Mouse (Mus musculus): ENCODE data around the gene Chchd6. TPM values are rescaled to one million over a fixed set of nuclear protein-coding genes. Genes with fewer than 3 reads are reported as not detected.

Gene Chchd6
- polyA plus RNA-seq, 1 experiment from 2014 or later, result 191 TPM

DNA sequence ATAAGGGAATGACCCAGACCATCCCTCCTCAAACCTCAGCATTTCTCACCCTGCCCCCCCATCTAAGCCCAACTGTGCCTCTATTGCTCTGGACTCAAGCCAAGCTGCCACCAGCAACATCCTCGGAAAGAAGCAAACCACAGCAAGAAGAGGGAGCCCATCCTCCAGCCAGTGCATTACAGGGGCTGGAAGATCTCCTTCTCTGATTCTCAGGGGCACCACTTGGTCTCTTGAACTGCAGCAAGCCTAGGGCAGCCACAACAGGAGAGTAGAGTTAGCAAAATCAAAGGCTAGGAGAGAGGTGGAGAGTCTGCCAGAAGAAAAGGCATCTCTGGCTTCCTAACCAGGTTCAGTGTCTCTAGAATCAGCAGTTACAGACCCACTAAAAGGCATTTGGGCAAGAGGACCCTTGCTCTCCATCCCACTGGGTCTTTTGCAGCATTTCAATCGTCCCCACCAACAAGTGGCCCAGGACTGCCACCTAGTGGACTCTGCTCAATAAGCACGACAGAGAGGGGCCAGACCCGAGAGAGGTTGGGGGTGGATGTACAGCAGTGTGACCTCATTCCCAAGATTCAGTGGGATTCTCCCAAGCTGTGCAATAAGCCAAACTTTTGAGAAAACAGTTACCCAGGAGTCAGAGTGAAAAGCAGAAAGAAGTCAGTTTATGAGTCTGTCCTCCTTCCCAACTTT lies 42.3 kb downstream of the Chchd6 start:
- WGBS, result 2% methylated on average over 4 of the region's 4 CpGs
- no peak overlapping the region for H3K27ac ChIP-seq (ENCODE audit: low read length)
- ATAC-seq, result peak; percentile 75

DNA sequence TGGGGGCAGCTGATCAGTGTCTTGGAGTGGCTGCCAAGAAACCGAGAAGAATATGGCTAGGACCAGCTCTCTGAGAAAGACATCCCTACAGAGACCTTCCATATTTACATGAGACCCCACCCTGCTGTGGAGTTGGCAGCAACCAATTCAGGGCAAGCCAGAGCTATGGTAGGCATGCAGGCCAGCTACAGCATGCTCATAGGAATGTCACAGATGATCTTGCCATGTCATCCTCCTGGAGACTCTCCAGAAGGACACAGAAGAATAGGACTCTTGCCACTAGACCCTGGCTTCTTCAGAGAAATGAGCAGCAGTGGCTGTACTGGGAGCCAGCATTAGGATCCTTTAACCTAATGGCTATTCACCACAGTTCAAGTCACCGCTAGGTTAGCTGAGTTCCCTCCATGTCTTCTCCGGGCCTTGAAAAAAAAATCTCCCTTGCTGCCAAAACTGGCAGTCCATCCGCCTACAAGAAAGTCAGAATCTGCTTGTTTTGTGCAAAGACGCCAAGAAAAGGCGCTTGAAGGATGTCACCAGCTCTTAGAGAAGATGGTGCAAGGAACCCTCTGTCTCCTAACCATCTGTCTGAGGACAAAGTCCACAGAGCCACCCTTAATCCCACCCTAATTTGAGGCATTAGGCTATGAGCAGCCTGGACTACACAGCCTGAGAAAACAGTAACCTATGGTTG lies 43.0 kb downstream of the Chchd6 start:
- H3K4me3 ChIP-seq (ENCODE audit: low read depth, low read length), result no peak overlapping the region
- no peak overlapping the region for H3K27ac ChIP-seq (ENCODE audit: low read length)
- H3K9ac ChIP-seq (ENCODE audit: low read depth, low read length), result no peak overlapping the region
- no peaks in the 10 kb centered on the region for H3K9me3 ChIP-seq (replicated peaks; ENCODE audit: control insufficient read depth, low read length, poor library complexity, severe bottlenecking)
- no peak for ATAC-seq
- H3K4me1 ChIP-seq (ENCODE audit: control insufficient read depth, insufficient read depth, low read length), result peaks cover 4% of the 10 kb centered on the region; the same call in 1 of the 2 replicates
- WGBS, result 91% methylated on average over 6 of the region's 6 CpGs
- H3K4me2 ChIP-seq (ENCODE audit: low read length), result no peak overlapping the region
- H3K27me3 ChIP-seq (ENCODE audit: control insufficient read depth, insufficient read depth, low read depth, low read length), result no peaks in the 10 kb centered on the region
- no peaks in the 10 kb centered on the region for H3K36me3 ChIP-seq (ENCODE audit: control insufficient read depth, insufficient read depth, low read length)

More for the DNA sequence above, 42.3 kb downstream of the Chchd6 start:
- Histone ChIP-seq H3K27me3 (ENCODE audit: control insufficient read depth, insufficient read depth, low read depth, low read length) (no peaks in the 10 kb centered on the region), H3K4me3 (ENCODE audit: low read depth, low read length) (no peak overlapping the region), H3K9ac (ENCODE audit: low read depth, low read length) (no peak overlapping the region), H3K36me3 (ENCODE audit: control insufficient read depth, insufficient read depth, low read length) (no peaks in the 10 kb centered on the region), H3K9me3 (replicated peaks; ENCODE audit: control insufficient read depth, low read length, poor library complexity, severe bottlenecking) (no peaks in the 10 kb centered on the region), H3K4me1 (ENCODE audit: control insufficient read depth, insufficient read depth, low read length) (peaks cover 4% of the 10 kb centered on the region; the same call in 1 of the 2 replicates), H3K4me2 (ENCODE audit: low read length) (no peak overlapping the region)

DNA sequence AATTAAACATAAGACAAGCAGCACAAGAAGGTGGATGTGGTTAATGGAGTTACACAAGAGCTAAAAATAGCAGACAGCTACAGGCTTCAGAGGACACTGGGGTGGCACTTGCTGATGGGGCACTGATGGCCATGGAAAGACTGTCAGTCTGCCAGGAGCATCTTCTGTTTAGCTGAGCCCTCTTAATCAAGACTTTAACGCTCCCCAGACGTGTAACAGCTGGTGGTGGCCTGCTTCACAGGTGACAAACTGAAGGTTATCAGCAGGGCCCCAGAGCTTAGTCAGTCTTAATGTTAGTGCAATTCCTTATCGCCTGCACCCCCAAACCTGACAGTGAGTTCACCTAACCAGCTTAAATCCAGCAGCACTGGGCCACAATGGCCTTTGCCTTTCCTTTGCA lies 46.3 kb downstream of the Chchd6 start:
- no peaks in the 10 kb centered on the region for H3K9me3 ChIP-seq (replicated peaks; ENCODE audit: control insufficient read depth, low read length, poor library complexity, severe bottlenecking)
- 63% methylated on average over 3 of the region's 3 CpGs for WGBS
- no peak for ATAC-seq
- no peak overlapping the region for H3K9ac ChIP-seq (ENCODE audit: low read depth, low read length)
- no peaks in the 10 kb centered on the region for H3K27me3 ChIP-seq (ENCODE audit: control insufficient read depth, insufficient read depth, low read depth, low read length)
- peaks cover 4% of the 10 kb centered on the region; the same call in 1 of the 2 replicates for H3K4me1 ChIP-seq (ENCODE audit: control insufficient read depth, insufficient read depth, low read length)
- no peak overlapping the region for H3K27ac ChIP-seq (ENCODE audit: low read length)
- no peaks in the 10 kb centered on the region for H3K36me3 ChIP-seq (ENCODE audit: control insufficient read depth, insufficient read depth, low read length)
- no peak overlapping the region for H3K4me3 ChIP-seq (ENCODE audit: low read depth, low read length)
- H3K4me2 ChIP-seq (ENCODE audit: low read length), result no peak overlapping the region

DNA sequence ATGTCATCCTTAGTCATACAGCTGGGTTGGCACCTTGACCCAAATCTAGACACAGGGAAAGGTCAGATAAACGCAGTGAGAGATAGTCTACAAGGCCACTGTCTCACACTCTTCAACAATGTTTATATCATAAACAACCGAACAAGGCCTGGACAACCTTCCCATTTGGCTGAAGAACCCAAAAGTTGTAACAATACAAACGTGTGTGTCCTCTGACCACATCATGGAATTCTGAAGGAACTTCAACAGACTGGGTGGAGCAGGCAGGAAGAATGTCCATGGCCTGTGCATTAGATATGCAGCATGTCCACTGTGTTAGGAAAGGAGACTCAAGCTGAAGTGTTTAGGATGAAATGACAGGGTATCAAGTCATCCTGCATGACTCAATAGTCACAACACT lies 47.5 kb downstream of the Chchd6 start:
- H3K36me3 ChIP-seq (ENCODE audit: control insufficient read depth, insufficient read depth, low read length), result no peaks in the 10 kb centered on the region
- no peaks in the 10 kb centered on the region for H3K27me3 ChIP-seq (ENCODE audit: control insufficient read depth, insufficient read depth, low read depth, low read length)
- no peak overlapping the region for H3K4me2 ChIP-seq (ENCODE audit: low read length)
- 84% methylated on average over 3 of the region's 3 CpGs for WGBS
- H3K4me1 ChIP-seq (ENCODE audit: control insufficient read depth, insufficient read depth, low read length), result peaks cover 2% of the 10 kb centered on the region; the same call in 1 of the 2 replicates
- H3K27ac ChIP-seq (ENCODE audit: low read length), result no peak overlapping the region
- ATAC-seq, result no peak
- H3K4me3 ChIP-seq (ENCODE audit: low read depth, low read length), result no peak overlapping the region
- H3K9me3 ChIP-seq (replicated peaks; ENCODE audit: control insufficient read depth, low read length, poor library complexity, severe bottlenecking), result no peaks in the 10 kb centered on the region
- H3K9ac ChIP-seq (ENCODE audit: low read depth, low read length), result no peak overlapping the region

DNA sequence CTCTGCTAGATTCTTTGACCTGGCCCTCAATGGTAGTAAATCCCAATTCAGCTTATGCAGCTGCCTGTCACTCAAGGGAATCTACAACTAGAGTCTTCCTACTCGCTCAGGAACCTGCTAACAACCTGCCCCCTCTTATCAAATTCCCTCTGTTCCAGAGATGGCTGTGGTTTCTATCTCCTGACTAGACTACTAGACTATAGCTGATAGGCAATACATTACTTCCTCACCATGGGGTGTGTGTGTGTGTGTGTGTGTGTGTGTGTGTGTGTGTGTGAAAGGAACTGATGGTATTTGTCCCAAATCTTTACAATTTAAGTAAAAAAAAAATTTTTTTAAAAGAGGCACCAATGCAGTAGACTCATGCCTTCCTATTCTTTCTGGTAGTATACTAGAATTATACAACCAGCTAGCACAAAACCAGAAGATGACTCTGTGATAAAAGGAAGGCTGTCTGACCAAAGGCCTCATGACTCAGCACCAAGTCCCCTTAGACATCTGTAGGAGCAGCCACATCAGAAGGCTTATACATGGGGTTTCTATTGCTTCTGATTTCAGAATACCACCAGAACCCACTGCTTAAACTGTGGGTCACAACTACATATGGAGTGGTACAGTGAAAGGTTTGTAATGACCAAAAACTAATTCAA lies 57.2 kb downstream of the Chchd6 start:
- Histone ChIP-seq H3K4me2 (ENCODE audit: low read length) (no peak overlapping the region), H3K9me3 (replicated peaks; ENCODE audit: control insufficient read depth, low read length, poor library complexity, severe bottlenecking) (no peaks in the 10 kb centered on the region), H3K4me3 (ENCODE audit: low read depth, low read length) (no peak overlapping the region), H3K4me1 (ENCODE audit: control insufficient read depth, insufficient read depth, low read length) (no peaks in the 10 kb centered on the region), H3K9ac (ENCODE audit: low read depth, low read length) (no peak overlapping the region), H3K27ac (ENCODE audit: low read length) (no peak overlapping the region), H3K27me3 (ENCODE audit: control insufficient read depth, insufficient read depth, low read depth, low read length) (no peaks in the 10 kb centered on the region), H3K36me3 (ENCODE audit: control insufficient read depth, insufficient read depth, low read length) (no peaks in the 10 kb centered on the region; the same call in 1 of the 2 replicates)
- no peak for ATAC-seq
- WGBS, result 83% methylated on average over 1 of the region's 1 CpGs

DNA sequence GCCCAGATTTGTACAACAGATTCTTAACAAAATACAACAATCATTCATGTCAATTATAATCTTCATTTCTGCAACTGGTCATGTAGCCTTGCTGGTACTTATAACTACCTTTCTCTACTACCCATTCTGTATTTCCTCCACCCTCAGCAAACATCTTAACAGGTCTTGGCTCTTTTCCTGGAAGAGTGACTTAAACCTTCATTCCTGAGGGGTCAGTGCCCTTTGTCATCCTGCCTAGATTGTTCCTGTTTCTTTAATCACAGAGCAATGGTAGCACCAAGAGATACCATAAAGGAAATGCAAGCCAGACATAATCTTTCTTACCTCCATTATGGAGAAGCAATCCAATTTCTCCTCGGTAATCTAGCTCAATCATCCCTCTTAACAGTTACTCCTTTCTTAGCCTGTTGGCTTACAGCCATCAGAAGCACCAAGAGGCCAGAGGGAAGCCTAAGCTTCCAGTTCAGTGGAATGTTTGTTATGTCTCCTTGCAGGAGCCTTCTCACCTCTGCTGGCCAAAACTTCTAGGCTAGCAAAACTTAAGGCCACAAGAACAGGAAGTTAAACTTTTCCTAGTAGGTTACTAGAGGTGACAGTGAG lies 59.7 kb downstream of the Chchd6 start:
- H3K9me3 ChIP-seq (replicated peaks; ENCODE audit: control insufficient read depth, low read length, poor library complexity, severe bottlenecking), result no peaks in the 10 kb centered on the region
- H3K4me3 ChIP-seq (ENCODE audit: low read depth, low read length), result no peak overlapping the region
- H3K4me1 ChIP-seq (ENCODE audit: control insufficient read depth, insufficient read depth, low read length), result no peaks in the 10 kb centered on the region
- no peak for ATAC-seq
- H3K36me3 ChIP-seq (ENCODE audit: control insufficient read depth, insufficient read depth, low read length), result no peaks in the 10 kb centered on the region; the same call in 1 of the 2 replicates
- H3K4me2 ChIP-seq (ENCODE audit: low read length), result no peak overlapping the region
- H3K27ac ChIP-seq (ENCODE audit: low read length), result no peak overlapping the region
- no peaks in the 10 kb centered on the region for H3K27me3 ChIP-seq (ENCODE audit: control insufficient read depth, insufficient read depth, low read depth, low read length)
- 68% methylated on average over 1 of the region's 1 CpGs for WGBS
- no peak overlapping the region for H3K9ac ChIP-seq (ENCODE audit: low read depth, low read length)

DNA sequence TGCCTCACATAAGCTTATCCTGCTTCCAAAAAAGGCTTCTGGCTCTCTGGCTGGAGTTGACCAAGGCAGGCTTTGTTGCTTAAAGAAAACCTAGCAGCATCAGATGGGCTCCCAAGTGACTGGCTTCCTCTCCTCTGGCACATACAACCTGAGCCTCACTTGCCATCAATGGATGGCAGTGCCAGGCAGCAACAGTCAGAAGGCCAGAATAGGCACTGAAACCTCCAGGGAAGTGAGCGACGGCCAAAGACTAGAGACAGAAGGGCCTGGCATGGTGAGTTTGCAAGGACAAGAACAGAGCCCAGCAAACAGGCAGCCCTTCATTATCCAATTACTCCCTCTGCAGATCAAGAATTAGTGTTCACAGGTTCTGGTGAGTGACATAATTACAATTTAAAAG lies 70.7 kb downstream of the Chchd6 start:
- WGBS, result 85% methylated on average over 2 of the region's 2 CpGs
- H3K9me3 ChIP-seq (replicated peaks; ENCODE audit: control insufficient read depth, low read length, poor library complexity, severe bottlenecking), result no peaks in the 10 kb centered on the region

DNA sequence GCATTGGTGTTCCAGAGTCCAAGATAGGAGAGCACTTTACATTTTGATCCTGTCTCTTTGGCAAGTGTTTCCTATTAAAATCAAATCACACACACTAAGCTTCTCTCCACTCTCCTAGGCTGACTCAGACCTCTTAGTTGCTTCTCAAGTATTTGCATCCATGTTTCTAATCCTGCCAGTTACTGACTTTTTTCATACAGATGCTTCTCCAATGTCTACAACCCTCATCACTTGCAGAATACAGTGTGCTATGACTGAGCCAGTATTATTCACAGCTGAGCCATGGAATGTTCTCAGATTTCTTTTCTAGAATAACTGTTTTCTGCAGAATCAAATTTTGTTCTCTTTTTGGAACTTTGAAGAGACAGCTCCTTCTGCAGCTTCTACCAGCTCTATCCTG lies 85.3 kb downstream of the Chchd6 start:
- Histone ChIP-seq H3K27ac (ENCODE audit: low read length) (no peak overlapping the region), H3K36me3 (ENCODE audit: control insufficient read depth, insufficient read depth, low read length) (no peaks in the 10 kb centered on the region), H3K4me1 (ENCODE audit: control insufficient read depth, insufficient read depth, low read length) (no peaks in the 10 kb centered on the region), H3K4me3 (ENCODE audit: low read depth, low read length) (no peak overlapping the region), H3K27me3 (ENCODE audit: control insufficient read depth, insufficient read depth, low read depth, low read length) (no peaks in the 10 kb centered on the region), H3K9me3 (replicated peaks; ENCODE audit: control insufficient read depth, low read length, poor library complexity, severe bottlenecking) (no peaks in the 10 kb centered on the region), H3K4me2 (ENCODE audit: low read length) (no peak overlapping the region), H3K9ac (ENCODE audit: low read depth, low read length) (no peak overlapping the region)
- no peak for ATAC-seq

More for the DNA sequence above, 70.7 kb downstream of the Chchd6 start:
- no peak overlapping the region for H3K4me2 ChIP-seq (ENCODE audit: low read length)
- H3K27me3 ChIP-seq (ENCODE audit: control insufficient read depth, insufficient read depth, low read depth, low read length), result no peaks in the 10 kb centered on the region
- no peaks in the 10 kb centered on the region for H3K36me3 ChIP-seq (ENCODE audit: control insufficient read depth, insufficient read depth, low read length)
- no peak overlapping the region for H3K9ac ChIP-seq (ENCODE audit: low read depth, low read length)
- no peak overlapping the region for H3K27ac ChIP-seq (ENCODE audit: low read length)
- no peaks in the 10 kb centered on the region for H3K4me1 ChIP-seq (ENCODE audit: control insufficient read depth, insufficient read depth, low read length)
- H3K4me3 ChIP-seq (ENCODE audit: low read depth, low read length), result no peak overlapping the region
- no peak for ATAC-seq

Measured in midbrain, embryonic 16.5 days (tissue).